Mouse (Mus musculus) olfactory bulb, adult 2 months (tissue): ENCODE measurements around the gene Zfp385c.

Source experiments
- CTCF ChIP-seq: fragments of 200-500 bp; IDR thresholded peaks from 2 replicates; pipeline ENCODE4 v1.5.1; 2012; ENCODE audit warnings: low read depth, mild to moderate bottlenecking, low read length, moderate library complexity; ENCODE audit not compliant: insufficient read depth
- POLR2A ChIP-seq: fragments of 200-500 bp; IDR thresholded peaks from 2 replicates; pipeline ENCODE4 v1.6.1; 2012; ENCODE audit warnings: mild to moderate bottlenecking, low read depth, low read length, moderate library complexity; ENCODE audit not compliant: insufficient read depth

DNA sequence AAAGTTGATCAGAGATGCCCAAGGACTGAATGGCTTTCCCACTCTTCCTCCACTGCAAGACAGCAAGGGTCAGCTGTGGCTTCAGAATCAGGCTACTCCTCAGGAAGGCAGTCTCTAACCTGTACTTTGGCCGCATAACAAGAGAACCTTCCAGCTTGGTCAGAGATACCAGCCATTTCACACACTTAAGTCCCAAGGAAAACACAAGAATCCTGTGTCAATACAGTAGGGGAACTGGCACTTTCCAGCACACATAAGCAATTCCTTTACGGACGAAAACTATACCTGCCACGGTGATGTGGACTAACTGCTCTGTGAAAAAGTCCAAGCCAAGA, 44.5 kb upstream of the Zfp385c start:
- TF ChIP-seq CTCF (no peak), POLR2A (no peak)
